Mouse (Mus musculus): ENCODE results near the gene Morn4. TPM values are rescaled to one million over a fixed set of nuclear protein-coding genes. Genes with fewer than 3 reads are reported as not detected.
A peak's percentile ranks its signal among the peaks of the same experiment; 100 is the strongest.

The Morn4 gene
- total and polyA plus RNA-seq, 2 experiments from 2014 or later = 47.5 to 122 TPM

DNA sequence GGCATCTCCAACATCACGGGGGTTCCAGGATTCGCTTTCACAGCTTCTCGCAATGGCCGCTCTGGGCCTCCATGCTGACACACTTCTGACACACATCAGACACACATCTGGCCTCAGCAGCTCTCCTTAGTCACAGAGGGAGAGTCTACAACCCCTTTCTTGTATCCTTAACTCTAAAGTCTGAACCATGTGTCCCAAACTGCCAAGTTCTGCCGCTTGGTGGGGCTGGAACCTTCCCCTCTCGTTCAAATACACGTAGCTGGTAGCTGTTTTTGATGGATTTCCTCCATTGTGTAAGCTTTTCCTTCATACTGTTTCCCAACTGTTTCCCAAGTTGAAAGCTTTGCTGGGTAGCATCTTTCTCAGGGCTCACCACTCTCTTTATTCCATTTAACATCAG lies 14.9 kb downstream of the Morn4 start:
- H3K27me3 ChIP-seq (ENCODE audit: insufficient read depth, low read length) = no peaks in the 10 kb centered on the region
- 0 out of 2 replicates have a peak, but pooled peaks cover 2% of the 10 kb centered on the region for H3K4me1 ChIP-seq (ENCODE audit: insufficient read depth, low read length)
- H3K4me3 ChIP-seq (ENCODE audit: low read depth, low read length) = no peak overlapping the region
- ATAC-seq (ENCODE audit: low FRiP score) (no peak), DNase-seq (ENCODE audit: low spot score) (no peak)
- 76% methylated on average over 7 of the region's 7 CpGs for WGBS
- H3K36me3 ChIP-seq (ENCODE audit: insufficient read depth, low read length) = peaks cover 20% of the 10 kb centered on the region
- TF ChIP-seq CTCF (IDR thresholded peaks at IDR 0.05) = peak; percentile 44
- no peak overlapping the region for H3K4me2 ChIP-seq (ENCODE audit: low read depth, low read length, poor library complexity, severe bottlenecking)
- H3K27ac ChIP-seq (ENCODE audit: low read depth, low read length) = no peak overlapping the region
- no peak overlapping the region for H3K9ac ChIP-seq (replicated peaks; ENCODE audit: low read length, poor library complexity, severe bottlenecking)
- no peaks in the 10 kb centered on the region for H3K9me3 ChIP-seq (ENCODE audit: low read length)

DNA sequence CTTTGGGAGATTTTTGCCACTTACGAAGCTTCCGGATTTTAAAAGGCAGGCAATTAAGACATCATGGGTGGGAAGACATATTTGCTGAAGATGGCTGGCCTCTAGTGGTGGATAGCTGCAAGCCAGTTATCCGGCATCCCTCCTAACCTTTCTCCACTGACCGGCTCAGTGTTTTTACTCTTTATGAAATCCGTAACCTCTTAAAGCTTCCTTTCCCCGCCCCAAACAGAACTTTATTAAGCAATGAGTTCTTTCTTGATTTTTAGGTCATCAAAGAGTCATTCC lies 17.0 kb downstream of the Morn4 start:
- peak; percentile 72 for DNase-seq (ENCODE audit: low spot score)
- Histone ChIP-seq H3K27ac (ENCODE audit: low read depth, low read length) (no peak overlapping the region), H3K9me3 (ENCODE audit: low read length) (no peaks in the 10 kb centered on the region), H3K9ac (replicated peaks; ENCODE audit: low read length, poor library complexity, severe bottlenecking) (no peak overlapping the region), H3K4me3 (ENCODE audit: low read depth, low read length) (no peak overlapping the region), H3K36me3 (ENCODE audit: insufficient read depth, low read length) (peaks cover 4% of the 10 kb centered on the region; the same call in 1 of the 2 replicates), H3K4me2 (ENCODE audit: low read depth, low read length, poor library complexity, severe bottlenecking) (no peak overlapping the region), H3K27me3 (ENCODE audit: insufficient read depth, low read length) (no peaks in the 10 kb centered on the region), H3K4me1 (ENCODE audit: insufficient read depth, low read length) (0 out of 2 replicates have a peak, but pooled peaks cover 2% of the 10 kb centered on the region)
- ATAC-seq (ENCODE audit: low FRiP score) = no peak
- TF ChIP-seq CTCF (IDR thresholded peaks at IDR 0.05) = peak; percentile 81
- WGBS = 36% methylated on average over 6 of the region's 6 CpGs

GRCm38 (mm10) chr19:42068441-42069240 lies 17.5 kb downstream of the Morn4 start:
- Histone ChIP-seq H3K4me3 (ENCODE audit: low read depth, low read length) (no peak overlapping the region), H3K4me2 (ENCODE audit: low read depth, low read length, poor library complexity, severe bottlenecking) (peak overlapping the region; percentile 7; the same call in 1 of the 2 replicates), H3K27ac (ENCODE audit: low read depth, low read length) (no peak overlapping the region), H3K36me3 (ENCODE audit: insufficient read depth, low read length) (no peaks in the 10 kb centered on the region; the same call in 1 of the 2 replicates), H3K27me3 (ENCODE audit: insufficient read depth, low read length) (no peaks in the 10 kb centered on the region), H3K9me3 (ENCODE audit: low read length) (no peaks in the 10 kb centered on the region), H3K9ac (replicated peaks; ENCODE audit: low read length, poor library complexity, severe bottlenecking) (no peak overlapping the region), H3K4me1 (ENCODE audit: insufficient read depth, low read length) (0 out of 2 replicates have a peak, but pooled peaks cover 2% of the 10 kb centered on the region)
- ATAC-seq (ENCODE audit: low FRiP score) (no peak), DNase-seq (ENCODE audit: low spot score) (no peak)
- TF ChIP-seq CTCF (IDR thresholded peaks at IDR 0.05) = no peak
- 85% methylated on average over 11 of the region's 11 CpGs for WGBS

DNA sequence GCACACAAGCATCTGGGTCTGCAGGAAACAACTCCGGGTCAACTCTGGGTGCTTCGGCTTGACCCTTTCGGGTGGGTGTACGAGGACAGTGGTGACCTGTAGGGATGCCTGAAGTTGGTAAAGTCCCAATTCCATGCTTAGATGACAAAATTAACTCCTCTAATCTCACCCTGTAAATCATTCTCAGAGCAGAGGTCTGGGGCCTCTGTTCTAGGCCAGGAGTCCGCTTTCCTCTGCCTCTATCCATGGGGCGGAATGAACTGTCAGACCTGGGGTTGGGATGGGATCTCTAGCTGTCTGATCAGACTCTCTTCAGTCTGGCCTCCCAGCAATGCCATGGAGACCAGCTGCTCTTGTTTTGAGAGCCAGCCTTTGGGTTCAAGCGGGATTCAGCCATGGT lies 24.7 kb downstream of the Morn4 start:
- Histone ChIP-seq H3K4me3 (ENCODE audit: low read depth, low read length) (no peak overlapping the region), H3K4me1 (ENCODE audit: insufficient read depth, low read length) (no peaks in the 10 kb centered on the region), H3K27ac (ENCODE audit: low read depth, low read length) (no peak overlapping the region), H3K36me3 (ENCODE audit: insufficient read depth, low read length) (no peaks in the 10 kb centered on the region), H3K27me3 (ENCODE audit: insufficient read depth, low read length) (no peaks in the 10 kb centered on the region), H3K9ac (replicated peaks; ENCODE audit: low read length, poor library complexity, severe bottlenecking) (no peak overlapping the region), H3K4me2 (ENCODE audit: low read depth, low read length, poor library complexity, severe bottlenecking) (no peak overlapping the region), H3K9me3 (ENCODE audit: low read length) (no peaks in the 10 kb centered on the region)
- TF ChIP-seq CTCF (IDR thresholded peaks at IDR 0.05) = no peak
- DNase-seq (ENCODE audit: low spot score) = no peak
- 92% methylated on average over 7 of the region's 7 CpGs for WGBS
- no peak for ATAC-seq (ENCODE audit: low FRiP score)

- no peaks in the 10 kb centered on the region for H3K36me3 ChIP-seq (ENCODE audit: insufficient read depth, low read length)
- H3K27me3 ChIP-seq (ENCODE audit: insufficient read depth, low read length) = no peaks in the 10 kb centered on the region
- no peak overlapping the region for H3K4me3 ChIP-seq (ENCODE audit: low read depth, low read length)
- DNase-seq (ENCODE audit: low spot score) (no peak), ATAC-seq (ENCODE audit: low FRiP score) (no peak)
- no peaks in the 10 kb centered on the region for H3K9me3 ChIP-seq (ENCODE audit: low read length)
- no peak overlapping the region for H3K9ac ChIP-seq (replicated peaks; ENCODE audit: low read length, poor library complexity, severe bottlenecking)
- TF ChIP-seq CTCF (IDR thresholded peaks at IDR 0.05) = no peak
- H3K27ac ChIP-seq (ENCODE audit: low read depth, low read length) = no peak overlapping the region
- 63% methylated on average over 7 of the region's 7 CpGs for WGBS
- H3K4me1 ChIP-seq (ENCODE audit: insufficient read depth, low read length) = no peaks in the 10 kb centered on the region
- H3K4me2 ChIP-seq (ENCODE audit: low read depth, low read length, poor library complexity, severe bottlenecking) = no peak overlapping the region
These were observed 27.7 kb downstream of the Morn4 start for GRCm38 (mm10) chr19:42058426-42058825.

DNA sequence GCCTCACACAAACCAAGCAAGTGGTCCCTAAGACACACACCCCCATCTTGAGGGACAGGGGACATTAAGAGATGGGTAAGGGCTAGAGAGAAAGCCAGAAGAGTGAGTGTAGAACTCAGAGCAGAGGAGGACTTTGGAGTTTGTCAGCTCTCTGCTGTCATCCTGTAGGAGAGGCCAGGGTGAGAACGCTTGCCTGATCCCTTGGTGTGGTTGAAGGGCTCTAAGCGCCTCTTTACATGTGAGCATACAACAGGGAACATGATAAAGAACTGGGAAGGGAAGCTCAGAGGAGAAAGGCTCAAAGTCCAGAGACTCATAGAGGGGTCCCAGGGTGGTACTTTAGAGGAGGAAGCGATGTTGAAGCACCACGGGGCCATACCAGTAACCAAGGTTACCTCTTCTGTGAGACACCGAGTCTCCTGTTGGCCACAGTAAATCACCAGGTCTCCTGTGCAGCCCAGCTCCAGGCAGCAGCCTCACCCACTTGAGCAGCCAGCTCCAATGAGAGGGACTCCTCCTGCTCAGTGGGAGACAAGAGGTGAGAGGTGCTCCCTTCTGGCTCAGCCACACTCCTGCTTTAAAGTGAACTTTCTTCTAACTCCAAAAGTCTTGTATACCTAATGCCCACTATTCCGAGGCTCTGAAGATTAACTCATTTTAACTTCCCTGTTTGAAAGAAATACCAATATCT lies 29.3 kb downstream of the Morn4 start:
- H3K4me1 ChIP-seq (ENCODE audit: insufficient read depth, low read length) = no peaks in the 10 kb centered on the region
- H3K27me3 ChIP-seq (ENCODE audit: insufficient read depth, low read length) = no peaks in the 10 kb centered on the region
- H3K27ac ChIP-seq (ENCODE audit: low read depth, low read length) = no peak overlapping the region
- H3K9me3 ChIP-seq (ENCODE audit: low read length) = no peaks in the 10 kb centered on the region
- no peak overlapping the region for H3K4me3 ChIP-seq (ENCODE audit: low read depth, low read length)
- ATAC-seq (ENCODE audit: low FRiP score) (no peak), DNase-seq (ENCODE audit: low spot score) (no peak)
- no peak overlapping the region for H3K4me2 ChIP-seq (ENCODE audit: low read depth, low read length, poor library complexity, severe bottlenecking)
- no peak for TF ChIP-seq CTCF (IDR thresholded peaks at IDR 0.05)
- 83% methylated on average over 6 of the region's 6 CpGs for WGBS
- H3K9ac ChIP-seq (replicated peaks; ENCODE audit: low read length, poor library complexity, severe bottlenecking) = no peak overlapping the region
- no peaks in the 10 kb centered on the region for H3K36me3 ChIP-seq (ENCODE audit: insufficient read depth, low read length)
